Mouse (Mus musculus): ENCODE measurements around the gene Spdl1.
"Not testable (repeated sequence)": the region's sequence is repeated elsewhere in the genome, so short reads cannot be mapped to it uniquely, and the experiment has no call there.

Gene Spdl1

DNA sequence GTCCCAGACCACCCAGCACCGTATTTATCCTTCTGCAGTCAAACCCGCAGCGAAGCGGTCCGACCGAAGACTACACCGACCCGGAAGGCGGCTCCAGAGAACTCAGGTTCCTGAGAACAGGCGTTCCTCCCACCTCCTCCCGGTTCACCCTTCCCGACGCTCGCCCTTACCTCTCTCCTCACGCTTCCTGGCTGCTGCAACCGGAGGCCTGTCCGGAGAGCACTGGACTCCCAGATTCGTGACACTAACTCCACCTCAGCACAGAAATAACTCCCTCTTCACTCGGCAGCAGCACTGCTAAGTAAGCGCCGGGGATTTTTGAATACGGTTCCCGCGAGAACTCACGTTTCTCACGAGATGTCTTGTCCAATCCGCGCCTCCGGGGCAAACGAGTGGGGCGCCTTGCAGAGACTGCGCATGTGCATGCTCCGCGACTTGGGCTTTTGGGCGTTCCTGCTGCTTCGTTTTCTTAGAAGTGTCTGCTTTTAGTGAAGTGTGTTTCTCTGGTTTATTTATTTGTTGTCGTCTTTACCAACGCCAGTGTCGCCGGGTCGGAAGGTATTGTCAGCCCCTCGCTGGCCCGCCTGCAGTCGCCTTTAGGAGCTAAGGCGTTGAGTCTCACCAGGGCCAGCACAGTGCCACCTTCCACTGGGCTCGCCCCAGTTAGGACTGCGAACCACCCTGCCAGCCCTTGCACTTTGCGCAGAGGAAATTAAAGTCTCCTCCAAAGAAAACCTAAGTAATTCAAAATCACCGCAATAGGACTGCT lies at the start of gene Spdl1:
Gene Spdl1, minus strand, starts transcription at position 324 of the 769 bp plus-strand sequence.
- DNase-seq = peak; percentile 95

DNA sequence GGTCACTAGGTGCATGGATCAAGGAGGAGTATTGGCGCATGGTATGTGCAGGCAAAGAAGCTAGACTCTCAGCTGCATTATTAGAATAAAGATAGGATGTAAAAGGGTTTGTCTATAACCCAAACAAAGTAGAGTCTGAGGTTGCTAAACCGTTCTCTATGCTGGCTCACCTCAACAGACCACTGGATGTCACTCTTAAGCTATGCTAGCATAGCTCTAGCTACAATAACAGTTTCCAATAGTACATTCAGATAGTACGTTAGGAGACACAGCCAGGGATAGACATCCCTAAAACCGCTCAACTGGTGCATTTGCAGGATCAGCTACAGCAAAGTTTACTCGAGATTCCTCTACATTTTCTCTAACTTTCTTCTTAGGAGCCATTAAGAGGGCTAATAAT lies 48.1 kb upstream of the Spdl1 start:
- DNase-seq = no peak

DNA sequence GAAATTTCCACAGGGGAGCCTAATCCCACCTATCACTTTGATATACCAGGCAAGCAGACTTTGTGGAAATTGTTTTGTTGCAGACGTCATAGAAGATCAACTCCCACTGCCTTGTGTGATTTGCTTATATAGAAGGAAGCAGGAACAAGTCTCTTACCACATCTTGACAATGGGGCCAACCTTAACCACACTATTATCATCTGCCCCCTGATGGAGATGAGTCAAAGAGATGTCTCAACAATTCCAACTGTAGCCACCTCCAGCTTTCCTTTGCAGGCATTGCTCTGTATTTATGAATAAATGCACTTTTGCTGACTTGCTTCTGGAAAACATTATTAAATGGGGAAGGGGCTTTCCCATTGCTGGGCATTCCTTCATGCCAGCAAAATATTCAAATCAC lies 46.2 kb upstream of the Spdl1 start:
- no peak for DNase-seq

GRCm38 (mm10) chr11:34873861-34874260 lies 40.4 kb upstream of the Spdl1 start:
- DNase-seq = no peak

DNA sequence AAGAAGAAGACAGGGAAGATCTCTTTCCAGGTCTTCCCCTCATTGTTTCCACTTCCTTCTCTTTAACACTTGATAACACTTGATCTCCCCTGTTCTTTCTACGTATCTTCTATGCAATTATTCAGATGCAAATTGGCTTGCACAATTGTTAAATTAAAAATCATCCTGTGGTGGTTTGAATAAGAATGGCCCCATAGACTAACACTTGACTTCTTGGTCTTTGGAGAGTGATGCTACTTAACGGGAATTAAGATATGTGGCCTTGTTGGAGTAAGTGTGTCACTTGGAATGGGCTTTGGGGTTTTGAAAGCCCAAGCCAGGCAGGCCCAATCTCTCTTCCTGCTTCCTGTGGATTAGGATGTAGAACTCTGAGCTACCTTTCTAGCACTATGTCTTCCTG lies 39.0 kb upstream of the Spdl1 start:
- DNase-seq = no peak

- no peak for DNase-seq
Observed at GRCm38 (mm10) chr11:34871991-34872390, 38.5 kb upstream of the Spdl1 start.

DNA sequence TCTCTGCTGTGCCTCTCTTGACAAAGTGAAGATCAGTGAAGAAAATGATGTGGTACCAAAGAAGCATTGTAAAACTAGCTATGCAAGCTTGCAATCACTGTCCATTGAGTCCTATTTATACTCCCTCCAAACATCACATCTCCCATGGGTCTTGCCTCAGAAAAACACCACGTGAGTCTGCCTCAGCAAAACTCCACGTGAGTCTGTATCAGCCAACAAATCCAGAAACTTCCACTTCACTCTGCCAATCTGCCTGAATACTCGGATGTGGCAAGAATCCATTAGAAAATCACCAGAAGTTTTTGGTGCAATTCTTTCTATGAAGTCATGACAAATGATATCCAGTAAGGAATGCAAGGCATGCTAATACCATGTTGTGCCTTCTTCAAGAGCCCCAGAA lies 38.0 kb upstream of the Spdl1 start:
- DNase-seq = no peak

- no peak for DNase-seq
Observed at GRCm38 (mm10) chr11:34868626-34869025, 35.2 kb upstream of the Spdl1 start.

- DNase-seq = no peak
Observed at GRCm38 (mm10) chr11:34865741-34866270, 32.4 kb upstream of the Spdl1 start.

DNA sequence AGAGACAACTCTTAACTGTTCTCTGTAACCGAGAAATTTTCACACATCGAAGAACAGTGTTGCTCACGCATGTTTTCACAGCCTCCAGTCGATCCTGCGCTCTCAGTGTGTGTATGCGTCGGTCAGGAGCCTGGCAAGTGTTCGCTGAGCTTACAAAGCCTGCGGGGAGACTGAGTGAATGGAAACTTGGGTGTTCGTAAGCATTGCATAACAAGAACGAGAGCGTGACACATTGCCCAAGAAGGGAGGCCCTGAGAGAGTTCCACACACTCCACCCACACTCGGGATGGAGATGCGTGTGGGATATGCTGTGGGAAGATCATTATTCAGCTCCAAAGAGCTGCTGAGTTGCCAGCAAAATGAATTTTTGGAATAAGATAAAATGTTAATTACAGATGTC lies 31.7 kb upstream of the Spdl1 start:
- DNase-seq = no peak

DNA sequence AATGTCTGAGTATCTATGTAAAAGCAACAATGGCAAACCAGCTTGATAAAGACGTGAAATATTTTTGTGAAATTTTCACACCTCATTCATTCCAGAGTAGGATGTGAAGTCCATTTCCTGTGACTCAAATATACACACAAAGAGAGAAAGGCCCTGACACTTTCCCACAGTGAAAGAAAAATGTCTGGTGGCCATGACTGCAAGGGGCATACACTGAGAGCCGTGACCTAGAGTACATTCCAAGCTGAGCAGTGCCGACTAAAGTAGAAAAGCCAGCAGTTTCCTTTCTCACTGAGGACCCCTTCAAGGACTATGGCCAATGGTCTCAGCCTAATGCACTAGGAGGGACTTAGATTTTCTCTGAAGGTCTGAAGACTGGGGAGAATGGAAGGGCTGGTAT lies 23.2 kb upstream of the Spdl1 start:
- no peak for DNase-seq

GRCm38 (mm10) chr11:34846268-34846652 lies 12.8 kb upstream of the Spdl1 start:
- no peak for DNase-seq

GRCm38 (mm10) chr11:34845567-34846267 lies 12.3 kb upstream of the Spdl1 start:
- DNase-seq = peak; percentile 20

GRCm38 (mm10) chr11:34843517-34843916 lies 10.1 kb upstream of the Spdl1 start:
- DNase-seq = no peak

- DNase-seq = no peak
Observed at GRCm38 (mm10) chr11:34840283-34840682, 6.8 kb upstream of the Spdl1 start.

DNA sequence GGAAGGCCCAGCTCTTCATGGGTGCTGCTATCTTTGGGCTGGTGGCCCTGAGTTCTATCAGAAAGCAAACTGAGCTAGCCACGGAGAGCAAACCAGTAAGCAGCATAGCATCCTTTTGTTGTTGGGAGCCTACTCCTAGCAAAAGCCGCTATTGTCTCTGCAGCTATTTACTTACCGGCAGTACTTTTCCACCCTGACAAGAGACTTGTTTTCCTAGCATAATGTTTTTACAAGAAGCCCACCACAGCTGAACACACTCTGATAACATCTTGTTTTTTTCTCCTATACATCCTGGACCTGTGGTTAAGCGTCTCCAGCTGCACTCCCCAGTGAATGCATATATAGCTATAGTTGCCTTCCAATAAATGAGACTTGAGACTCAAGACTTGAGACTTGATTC lies 5.6 kb upstream of the Spdl1 start:
- DNase-seq = no peak

GRCm38 (mm10) chr11:34836272-34836671 lies 2.8 kb upstream of the Spdl1 start:
- no peak for DNase-seq

GRCm38 (mm10) chr11:34832678-34833077 lies 763 bp downstream of the Spdl1 start:
- no peak for DNase-seq

DNA sequence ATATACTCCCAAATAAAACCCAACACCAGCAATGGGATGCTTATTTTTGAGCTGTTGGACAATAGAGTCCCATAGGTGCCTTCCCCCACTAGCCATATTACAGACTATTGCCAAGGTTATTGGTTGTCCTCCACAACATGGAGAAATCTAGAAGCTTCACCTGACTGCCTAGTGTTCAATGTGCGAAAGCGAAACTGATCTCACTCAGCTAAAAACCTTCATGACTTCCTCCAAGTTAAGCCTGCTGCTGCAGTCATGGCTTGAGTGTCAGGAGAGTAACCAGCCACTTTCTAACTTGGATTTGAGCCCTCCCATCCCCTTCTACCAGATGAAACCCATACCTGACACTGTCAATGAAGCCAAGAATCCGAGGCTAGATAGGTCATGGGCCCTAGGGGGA lies 5.6 kb downstream of the Spdl1 start:
- no peak for DNase-seq

DNA sequence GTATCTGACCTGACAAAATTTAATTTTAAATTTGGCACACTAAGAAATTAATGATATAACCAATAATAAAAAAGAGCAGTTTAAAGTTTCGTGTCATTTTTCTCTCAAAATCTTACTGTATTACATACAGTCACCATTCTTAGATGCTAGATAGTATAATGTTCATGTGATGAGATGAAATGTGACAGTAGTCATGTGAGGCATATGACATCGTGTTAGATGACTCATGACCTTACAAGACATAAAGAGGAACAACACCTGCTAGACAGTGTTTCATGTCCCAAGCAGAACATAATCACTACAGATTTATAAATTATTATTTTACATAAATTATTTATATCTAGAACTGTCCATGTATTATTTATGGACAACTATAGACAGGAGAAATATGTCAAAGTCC lies 6.5 kb downstream of the Spdl1 start:
- DNase-seq = no peak

- no peak for DNase-seq
Observed at GRCm38 (mm10) chr11:34824791-34825190, 8.7 kb downstream of the Spdl1 start.

DNA sequence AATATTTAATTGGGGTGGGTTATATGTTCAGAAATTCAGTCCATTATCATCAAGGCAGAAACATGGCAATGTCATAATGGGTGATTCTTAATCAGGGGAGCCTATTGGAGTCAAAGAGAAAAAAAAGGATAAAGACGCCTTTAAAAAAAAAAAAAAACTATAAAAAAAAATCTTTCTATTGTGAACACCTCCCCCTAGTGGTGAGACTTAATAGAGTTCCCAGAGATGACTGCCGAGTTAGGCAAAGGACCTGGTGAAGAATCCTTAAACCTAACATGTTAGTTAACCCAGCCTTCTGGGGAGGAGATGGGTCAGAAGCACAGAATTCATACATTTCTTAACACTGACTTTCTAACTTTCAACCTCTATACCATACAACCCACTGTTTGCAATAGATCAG lies 18.7 kb downstream of the Spdl1 start:
- no peak for DNase-seq

GRCm38 (mm10) chr11:34814319-34814718 lies 19.1 kb downstream of the Spdl1 start:
- no peak for DNase-seq

GRCm38 (mm10) chr11:34805026-34805425 lies 28.4 kb downstream of the Spdl1 start:
- not testable (repeated sequence) for DNase-seq
